Mouse (Mus musculus) kidney, embryonic 16.5 days (tissue): ENCODE data around the gene Atp7b. TPM values are rescaled to one million over a fixed set of nuclear protein-coding genes. Genes with fewer than 3 reads are reported as not detected.
A peak's percentile ranks its signal among the peaks of the same experiment; 100 is the strongest.

Experiments used
- ATAC-seq: fragments of 200-750 bp; cut with Nextera tagmentation; 2 replicates; pipeline ENCODE4 v1.8.0; 2017; ENCODE audit warnings: moderate TSS enrichment; ENCODE audit not compliant: low FRiP score, low TSS enrichment
- H3K27ac ChIP-seq: fragments of 300-500 bp; sonication (generic); 2 replicates; pipeline ENCODE4 v1.5.1; 2014; ENCODE audit warnings: low read length
- H3K27me3 ChIP-seq: fragments of 300-500 bp; sonication (generic); 2 replicates; pipeline ENCODE4 v1.6.1; 2014; ENCODE audit warnings: low read length, control low read depth, mixed read lengths; ENCODE audit not compliant: insufficient read depth
- H3K36me3 ChIP-seq: fragments of 300-500 bp; sonication (generic); 2 replicates; pipeline ENCODE4 v1.6.1; 2014; ENCODE audit warnings: low read length, control low read depth, mixed read lengths; ENCODE audit not compliant: insufficient read depth
- H3K4me1 ChIP-seq: fragments of 300-500 bp; sonication (generic); 2 replicates; pipeline ENCODE4 v1.6.1; 2014; ENCODE audit warnings: low read length, control low read depth, mixed read lengths; ENCODE audit not compliant: insufficient read depth
- H3K4me2 ChIP-seq: fragments of 300-500 bp; sonication (generic); replicated peaks from 2 replicates; pipeline ENCODE4 v1.6.1; 2014; ENCODE audit warnings: low read depth, low read length
- H3K4me3 ChIP-seq: fragments of 300-500 bp; sonication (generic); 2 replicates; pipeline ENCODE4 v1.5.1; 2014; ENCODE audit warnings: mild to moderate bottlenecking, low read length
- H3K9ac ChIP-seq: fragments of 300-500 bp; sonication (generic); replicated peaks from 2 replicates; pipeline ENCODE4 v1.6.1; 2014; ENCODE audit warnings: low read length
- H3K9me3 ChIP-seq: fragments of 300-500 bp; sonication (generic); 2 replicates; pipeline ENCODE4 v1.6.1; 2016; ENCODE audit warnings: low read length, control low read depth
- WGBS: fragments of 180-500 bp; shearing (Covaris S2); extraction: QIAGEN DNeasy Blood & Tissue Kit; methylation state at CpG from one replicate; pipeline ENCODE4 v1.1.7; 2014; 5-methylcytosine and 5-hydroxymethylcytosine counted together
- polyA plus RNA-seq: library from polyadenylated mRNA; unstranded; fragments of >200 nt; fragmentation: Nextera tagmentation; extraction: Ambion mirVana; gene quantifications from 2 replicates; pipeline ENCODE4 v1.2.1, GENCODE M21; 2015

The Atp7b gene
- polyA plus RNA-seq, 1 experiment from 2014 or later, result 0.72 TPM

DNA sequence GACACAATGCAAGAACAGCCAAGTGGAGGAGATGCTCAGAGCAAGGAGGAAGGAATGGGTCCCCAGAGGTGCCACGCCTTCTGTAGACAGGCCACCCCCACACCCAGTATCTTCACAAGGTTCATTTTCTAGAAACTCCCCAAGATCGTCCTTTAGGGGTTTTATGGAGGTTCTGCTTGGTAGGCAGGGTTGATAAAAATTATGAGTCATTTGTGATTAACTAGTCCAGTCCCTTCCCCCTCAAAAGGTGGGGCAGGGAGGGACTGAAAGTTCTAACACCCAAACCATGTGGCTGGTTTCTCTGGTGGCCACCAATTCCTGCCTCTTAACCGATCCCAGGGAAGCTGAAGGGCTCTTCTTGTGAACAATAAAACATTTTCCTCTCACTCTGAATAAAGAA is 3.3 kb downstream of the Atp7b start:
- no peak overlapping the region for H3K27ac ChIP-seq
- no peak for ATAC-seq
- 63% methylated on average over 3 of the region's 3 CpGs for WGBS
- H3K27me3 ChIP-seq, result peaks cover 17% of the 10 kb centered on the region
- H3K4me2 ChIP-seq, result no peak overlapping the region
- no peak overlapping the region for H3K9ac ChIP-seq
- H3K4me1 ChIP-seq, result 0 out of 2 replicates have a peak, but pooled peaks cover 3% of the 10 kb centered on the region
- no peaks in the 10 kb centered on the region for H3K36me3 ChIP-seq
- no peak overlapping the region for H3K4me3 ChIP-seq
- no peaks in the 10 kb centered on the region for H3K9me3 ChIP-seq

DNA sequence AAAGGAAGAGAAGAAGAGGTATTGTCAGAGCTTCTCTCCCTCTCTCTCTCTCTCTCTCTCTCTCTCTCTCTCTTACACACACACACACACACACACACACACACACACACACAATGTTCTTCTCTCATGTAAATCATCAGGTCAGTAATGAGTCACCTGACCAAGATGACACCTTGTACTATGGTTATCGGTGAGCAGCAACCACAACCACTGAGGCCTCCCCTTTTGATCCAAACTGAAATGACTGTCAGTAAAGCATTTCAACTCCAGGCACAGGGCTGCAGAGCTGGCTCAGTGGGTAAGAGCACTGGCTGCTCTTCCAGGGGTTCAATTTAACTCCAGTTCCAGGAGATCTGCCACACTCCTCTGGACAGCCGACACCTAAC is 4.6 kb downstream of the Atp7b start:
- Histone ChIP-seq H3K9me3 (no peaks in the 10 kb centered on the region), H3K4me2 (no peak overlapping the region), H3K9ac (no peak overlapping the region), H3K27me3 (peaks cover 20% of the 10 kb centered on the region), H3K36me3 (no peaks in the 10 kb centered on the region), H3K27ac (no peak overlapping the region), H3K4me3 (no peak overlapping the region), H3K4me1 (no peaks in the 10 kb centered on the region)
- WGBS, result 74% methylated on average over 2 of the region's 2 CpGs
- ATAC-seq, result no peak

DNA sequence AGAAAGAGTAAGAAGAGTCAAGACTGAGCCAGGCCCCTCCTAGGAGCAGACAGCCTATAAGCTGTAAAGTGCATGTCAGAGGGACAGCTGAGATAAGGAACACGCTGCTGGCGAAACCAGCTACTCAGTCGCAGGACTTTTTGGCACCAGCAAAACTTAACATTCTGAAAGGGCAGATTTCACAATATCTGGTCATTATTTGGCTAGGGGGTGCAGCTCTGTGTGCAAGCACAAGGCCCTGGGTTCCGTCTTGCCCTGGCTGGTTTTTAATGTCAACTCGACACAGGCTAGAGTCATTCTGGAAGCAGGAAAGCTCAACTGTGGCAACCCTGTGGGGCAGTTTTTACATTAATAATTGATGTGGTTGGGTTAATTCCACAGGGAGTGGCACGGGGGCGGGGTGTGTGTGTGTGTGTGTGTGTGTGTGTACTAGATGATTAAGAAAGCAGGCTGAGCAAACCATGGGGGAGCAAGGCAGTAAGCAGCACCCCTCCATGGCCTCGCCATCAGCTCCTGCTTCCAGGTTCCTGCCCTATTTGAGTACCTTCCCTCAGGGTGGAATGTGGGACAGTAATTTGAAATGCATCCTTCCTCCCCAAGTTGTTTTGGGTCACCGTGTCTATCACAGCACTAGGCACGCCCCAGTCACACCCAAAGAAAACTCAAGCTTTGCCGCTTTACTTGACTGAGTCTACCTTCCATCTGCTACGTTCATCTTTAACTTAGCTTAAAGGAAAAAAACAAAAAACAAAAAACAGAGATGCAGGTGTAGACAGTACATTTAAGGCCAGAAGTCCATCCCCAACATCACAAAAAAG is 5.2 kb downstream of the Atp7b start:
- ATAC-seq, result no peak
- Histone ChIP-seq H3K4me2 (no peak overlapping the region), H3K4me1 (no peaks in the 10 kb centered on the region), H3K27me3 (peaks cover 22% of the 10 kb centered on the region), H3K36me3 (no peaks in the 10 kb centered on the region), H3K4me3 (no peak overlapping the region), H3K9me3 (no peaks in the 10 kb centered on the region), H3K9ac (no peak overlapping the region), H3K27ac (no peak overlapping the region)
- WGBS, result 81% methylated on average over 12 of the region's 12 CpGs

DNA sequence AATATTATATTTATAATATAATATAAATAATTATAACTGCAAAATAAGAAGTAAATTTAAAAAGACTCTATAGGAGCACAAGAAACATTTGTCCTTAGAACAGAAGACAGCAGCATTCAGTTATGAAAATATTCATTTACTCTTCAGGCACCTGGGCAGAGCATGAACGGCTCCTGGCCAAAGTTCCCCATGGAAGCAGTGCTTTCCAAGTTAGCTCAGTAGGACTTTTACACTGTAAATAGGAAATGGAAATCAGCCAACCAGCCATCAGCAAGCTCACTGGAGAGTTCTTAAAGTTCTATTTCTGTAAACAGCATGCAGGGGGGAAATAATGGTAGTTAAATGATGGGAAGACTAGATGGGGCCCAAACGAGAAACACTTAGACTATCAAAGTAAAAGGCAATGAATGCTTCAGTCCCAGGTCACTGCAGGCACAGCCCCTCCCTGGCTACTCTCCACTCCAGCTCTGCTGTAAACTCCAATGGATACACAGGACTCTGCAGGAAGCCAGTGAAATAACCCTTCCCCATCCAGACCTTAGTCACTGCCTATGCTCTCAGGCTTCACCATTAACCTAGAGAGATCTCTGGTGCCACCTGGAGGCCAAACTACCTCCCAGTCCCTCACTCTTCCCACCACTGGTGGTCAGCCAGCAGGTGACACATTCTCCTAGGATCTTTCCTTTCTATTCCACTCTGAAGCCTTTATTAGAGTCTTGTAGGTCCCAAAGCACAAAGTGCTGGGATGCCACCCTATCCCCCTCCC is 12.2 kb downstream of the Atp7b start:
- H3K4me2 ChIP-seq, result no peak overlapping the region
- 0 out of 2 replicates have a peak, but pooled peaks cover 4% of the 10 kb centered on the region for H3K27me3 ChIP-seq
- 59% methylated on average over 2 of the region's 2 CpGs for WGBS
- no peak overlapping the region for H3K4me3 ChIP-seq
- no peaks in the 10 kb centered on the region for H3K4me1 ChIP-seq
- ATAC-seq, result peak; percentile 74
- H3K36me3 ChIP-seq, result no peaks in the 10 kb centered on the region
- H3K9ac ChIP-seq, result no peak overlapping the region
- no peaks in the 10 kb centered on the region for H3K9me3 ChIP-seq
- no peak overlapping the region for H3K27ac ChIP-seq

DNA sequence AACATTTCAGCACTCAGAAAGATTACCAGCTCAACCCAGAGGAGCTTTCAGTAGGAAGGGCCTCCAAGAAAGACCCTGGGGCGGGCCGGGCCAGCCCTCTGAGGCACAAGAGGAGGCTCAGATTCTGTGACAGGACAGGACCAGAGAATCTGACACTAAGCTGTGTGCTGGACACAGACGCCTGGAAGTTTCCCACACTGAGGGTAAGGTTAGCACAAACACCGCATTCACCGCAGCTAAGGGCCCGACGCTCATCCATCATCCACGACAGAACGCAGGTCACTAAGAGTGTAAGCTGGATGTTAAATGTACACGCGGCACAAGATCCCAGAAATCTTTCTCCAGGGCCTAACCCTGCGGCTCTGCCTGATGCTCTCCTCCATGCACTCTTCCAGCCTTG is 16.4 kb downstream of the Atp7b start:
- Histone ChIP-seq H3K27me3 (no peaks in the 10 kb centered on the region), H3K27ac (no peak overlapping the region), H3K4me1 (no peaks in the 10 kb centered on the region), H3K4me2 (no peak overlapping the region), H3K36me3 (no peaks in the 10 kb centered on the region), H3K9ac (no peak overlapping the region), H3K4me3 (no peak overlapping the region), H3K9me3 (no peaks in the 10 kb centered on the region)
- ATAC-seq, result no peak
- 30% methylated on average over 12 of the region's 12 CpGs for WGBS

DNA sequence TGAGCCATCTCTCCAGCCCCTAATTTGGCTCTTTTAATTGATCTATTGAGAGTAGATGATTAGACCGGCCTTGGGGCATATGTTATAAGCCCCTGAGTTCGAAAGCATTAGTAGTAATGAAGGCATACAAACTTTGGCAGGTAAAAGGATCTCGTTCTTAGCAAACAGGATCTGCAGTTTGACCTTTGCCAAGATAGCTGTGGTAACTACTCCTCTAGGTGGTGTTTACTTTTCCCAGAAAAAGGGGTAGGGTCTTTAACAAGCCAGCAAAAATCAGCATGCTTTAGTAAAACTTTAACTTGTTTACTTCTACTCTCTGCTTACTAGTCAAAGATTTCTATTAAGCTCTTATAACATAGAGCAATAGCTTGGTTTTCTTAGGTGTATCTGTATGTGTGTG is 17.6 kb downstream of the Atp7b start:
- H3K4me3 ChIP-seq, result no peak overlapping the region
- H3K9me3 ChIP-seq, result no peaks in the 10 kb centered on the region
- H3K27me3 ChIP-seq, result no peaks in the 10 kb centered on the region
- H3K4me1 ChIP-seq, result no peaks in the 10 kb centered on the region
- 84% methylated on average over 3 of the region's 3 CpGs for WGBS
- H3K4me2 ChIP-seq, result no peak overlapping the region
- no peaks in the 10 kb centered on the region for H3K36me3 ChIP-seq
- ATAC-seq, result no peak
- H3K9ac ChIP-seq, result no peak overlapping the region
- no peak overlapping the region for H3K27ac ChIP-seq

DNA sequence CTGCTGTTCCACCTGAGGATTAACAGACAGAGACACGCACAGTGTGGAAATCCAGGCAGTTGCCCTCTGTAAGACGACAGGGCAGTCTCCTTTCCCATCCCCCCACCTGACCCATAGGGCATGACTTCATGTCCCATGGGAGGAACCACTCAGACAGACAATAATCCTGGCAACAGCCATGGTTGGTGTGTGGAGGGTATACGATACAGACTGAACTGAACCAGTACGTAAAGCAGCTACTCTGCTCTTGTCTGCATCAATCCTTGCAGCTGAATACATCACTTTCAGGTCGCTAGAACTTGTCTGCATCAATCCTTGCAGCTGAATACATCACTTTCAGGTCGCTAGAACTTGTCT is 20.0 kb downstream of the Atp7b start:
- Histone ChIP-seq H3K4me2 (no peak overlapping the region), H3K9me3 (no peaks in the 10 kb centered on the region), H3K36me3 (no peaks in the 10 kb centered on the region), H3K27me3 (no peaks in the 10 kb centered on the region), H3K27ac (no peak overlapping the region), H3K4me3 (no peak overlapping the region), H3K9ac (no peak overlapping the region), H3K4me1 (no peaks in the 10 kb centered on the region)
- ATAC-seq, result no peak
- WGBS, result 55% methylated on average over 6 of the region's 6 CpGs

DNA sequence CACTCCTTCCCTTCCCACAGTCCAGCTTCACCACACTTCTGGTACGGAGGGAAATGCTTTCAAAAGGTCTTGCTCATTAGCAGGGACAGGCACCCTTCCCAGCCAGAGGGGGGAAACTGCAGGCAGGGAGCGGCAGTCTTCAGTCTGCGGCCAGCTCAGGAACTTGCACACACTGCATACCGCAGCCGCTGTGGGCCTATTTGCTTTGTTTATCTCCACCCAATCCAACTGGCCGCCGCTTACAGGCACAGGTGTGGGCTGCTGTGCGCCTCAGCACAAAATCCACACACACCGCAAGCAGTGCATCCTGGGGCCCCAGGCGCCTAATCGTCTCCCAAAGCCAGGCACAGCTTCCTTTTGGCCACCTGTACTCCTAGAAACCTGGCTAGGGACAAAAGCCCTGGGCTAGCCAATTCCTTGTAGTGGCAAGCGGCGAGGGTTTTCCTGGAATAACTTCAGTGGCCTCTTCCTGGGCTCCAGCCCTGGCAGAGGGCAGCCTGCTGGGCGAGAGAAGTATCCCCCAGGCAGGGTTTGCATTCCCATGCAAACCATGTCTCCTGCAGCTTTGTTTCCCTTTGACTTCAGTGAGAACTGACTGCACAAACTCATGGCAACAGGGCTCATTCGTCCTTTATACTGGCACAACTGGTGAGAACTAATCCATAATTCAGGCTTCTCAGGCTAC is 20.5 kb downstream of the Atp7b start:
- Histone ChIP-seq H3K27ac (no peak overlapping the region), H3K4me1 (no peaks in the 10 kb centered on the region), H3K27me3 (no peaks in the 10 kb centered on the region), H3K4me3 (no peak overlapping the region), H3K4me2 (no peak overlapping the region; the same call in 1 of the 2 replicates), H3K9me3 (no peaks in the 10 kb centered on the region), H3K36me3 (no peaks in the 10 kb centered on the region), H3K9ac (no peak overlapping the region)
- WGBS, result 21% methylated on average over 15 of the region's 15 CpGs
- ATAC-seq, result no peak

DNA sequence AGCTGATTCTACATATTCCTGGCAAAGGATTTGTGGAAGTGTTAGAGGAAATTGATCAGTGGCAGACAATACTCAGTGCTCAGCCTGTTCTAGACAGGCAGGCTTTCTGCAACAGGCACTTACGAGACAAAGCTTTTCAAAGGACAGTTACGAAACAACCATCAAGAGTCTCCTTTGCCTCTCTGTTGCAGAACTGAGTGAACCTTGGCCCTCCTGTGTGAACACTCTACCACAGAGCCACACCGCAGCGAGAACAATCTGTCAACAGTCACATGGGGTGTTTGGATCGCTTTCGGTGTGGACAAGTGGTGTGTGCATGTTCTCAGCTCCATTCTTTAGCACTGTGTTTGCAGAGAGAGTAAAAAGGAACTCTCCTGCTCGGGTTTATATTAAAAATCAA is 23.1 kb downstream of the Atp7b start:
- ATAC-seq, result no peak
- WGBS, result 75% methylated on average over 7 of the region's 7 CpGs
- no peaks in the 10 kb centered on the region for H3K4me1 ChIP-seq
- H3K4me3 ChIP-seq, result no peak overlapping the region
- no peak overlapping the region for H3K9ac ChIP-seq
- H3K9me3 ChIP-seq, result no peaks in the 10 kb centered on the region
- H3K27me3 ChIP-seq, result no peaks in the 10 kb centered on the region
- no peak overlapping the region for H3K27ac ChIP-seq
- H3K4me2 ChIP-seq, result no peak overlapping the region
- no peaks in the 10 kb centered on the region for H3K36me3 ChIP-seq

DNA sequence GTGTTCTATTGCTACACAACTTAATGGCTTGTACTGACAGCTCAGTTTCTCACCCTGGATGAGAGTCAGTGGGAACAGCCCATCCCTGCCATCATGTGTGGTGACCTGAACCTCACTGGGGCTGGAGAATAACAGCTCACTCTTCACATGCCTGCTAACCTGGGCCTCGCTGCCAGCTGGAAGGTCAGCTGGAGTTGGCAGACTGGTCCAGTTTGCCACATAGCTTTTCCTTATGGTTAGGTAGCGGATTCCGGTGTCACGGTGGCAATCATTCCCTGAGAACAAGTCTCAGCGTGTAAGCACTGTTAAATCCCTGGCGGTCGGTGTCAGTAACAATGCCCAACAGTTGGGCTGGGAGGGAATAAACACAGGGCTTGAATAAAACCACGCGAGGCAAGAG is 24.0 kb downstream of the Atp7b start:
- Histone ChIP-seq H3K4me3 (no peak overlapping the region), H3K9ac (no peak overlapping the region), H3K27ac (no peak overlapping the region), H3K4me1 (no peaks in the 10 kb centered on the region), H3K27me3 (no peaks in the 10 kb centered on the region), H3K4me2 (no peak overlapping the region), H3K9me3 (no peaks in the 10 kb centered on the region), H3K36me3 (no peaks in the 10 kb centered on the region)
- WGBS, result 93% methylated on average over 9 of the region's 9 CpGs
- no peak for ATAC-seq
